ENCODE assay signal across 9 mouse cellular contexts in the genomic region with DNA sequence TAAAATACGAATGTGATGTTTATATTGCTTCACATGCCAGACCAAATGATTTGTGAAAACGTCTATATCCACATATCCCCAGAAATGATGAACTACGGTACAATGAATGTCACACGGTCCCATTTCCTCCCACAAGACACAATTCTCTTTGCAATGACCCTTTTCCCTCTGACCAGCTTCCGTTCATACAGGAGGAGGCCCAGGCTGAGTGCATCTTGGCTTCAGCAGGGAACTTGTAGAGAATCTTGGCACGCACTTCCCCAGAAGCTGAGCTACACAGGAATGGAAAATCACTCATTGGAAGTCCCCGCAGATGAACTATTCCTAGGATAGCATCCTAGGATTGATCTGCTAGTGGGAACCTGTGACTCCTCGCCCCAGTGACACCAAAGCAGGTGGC.
A peak's percentile ranks its signal among the peaks of the same experiment; 100 is the strongest.
DNase-seq lines count a peak whose midpoint lies in the region; ATAC-seq and TF ChIP-seq lines count a peak whose summit lies in the region.
"Had no signal": no experiment of that assay in that cellular context is flagged by ENCODE, and none has a peak within 500 bp of the region (broad histone marks: within the 10 kb centered on the region; RNA-seq: fewer than 3 reads in every experiment).

No protein-coding gene starts in this region.

- no peak for ATAC-seq in heart, embryonic 11.5 days (replicated peaks; ENCODE audit: insufficient number of reproducible peaks, low FRiP score, low TSS enrichment)
- ATAC-seq in kidney, postnatal 0 days (replicated peaks; ENCODE audit: low FRiP score, low read depth): no peak
- ATAC-seq in liver, embryonic 11.5 days (replicated peaks; ENCODE audit: low FRiP score): no peak
- ATAC-seq: midbrain, embryonic 16.5 days had no signal

- no peaks in the 10 kb centered on the region for H3K9me3 ChIP-seq in heart, embryonic 11.5 days (replicated peaks; ENCODE audit: control insufficient read depth, low read length)
- no peaks in the 10 kb centered on the region for H3K9me3 ChIP-seq in kidney, postnatal 0 days (replicated peaks; ENCODE audit: low read length)
- no peaks in the 10 kb centered on the region for H3K9me3 ChIP-seq in liver, embryonic 11.5 days (ENCODE audit: control insufficient read depth, low read length)

- no peak overlapping the region for H3K4me3 ChIP-seq in heart, embryonic 11.5 days (ENCODE audit: low read depth, low read length)
- no peak overlapping the region for H3K4me3 ChIP-seq in gastrocnemius, adult 2 months
- H3K4me3 ChIP-seq in kidney, postnatal 0 days (replicated peaks; ENCODE audit: low read depth, low read length): no peak overlapping the region
- no peak overlapping the region for H3K4me3 ChIP-seq in liver, embryonic 11.5 days (ENCODE audit: low read depth, low read length)

- H3K4me2 ChIP-seq in heart, embryonic 11.5 days: no peak overlapping the region
- no peak overlapping the region for H3K4me2 ChIP-seq in kidney, postnatal 0 days (ENCODE audit: low read length)
- no peak overlapping the region for H3K4me2 ChIP-seq in liver, embryonic 11.5 days

- no peak overlapping the region for H3K27ac ChIP-seq in heart, embryonic 11.5 days (ENCODE audit: low read depth, low read length)
- peak overlapping the region; percentile 63 for H3K27ac ChIP-seq in gastrocnemius, adult 2 months
- 0 out of 2 replicates have a peak overlapping the region, but pooled peaks have one; percentile 14 for H3K27ac ChIP-seq in kidney, postnatal 0 days
- H3K27ac ChIP-seq in liver, embryonic 11.5 days (ENCODE audit: low read depth, low read length): no peak overlapping the region

- intact Hi-C loops in gastrocnemius, adult 2 months (cut with DNase I): no loop called here

- H3K9ac ChIP-seq in heart, embryonic 11.5 days (ENCODE audit: low read depth, low read length): no peak overlapping the region
- H3K9ac ChIP-seq in kidney, postnatal 0 days (ENCODE audit: low read depth, low read length): no peak overlapping the region
- H3K9ac ChIP-seq in liver, embryonic 11.5 days (ENCODE audit: low read depth, low read length): no peak overlapping the region

- no peaks in the 10 kb centered on the region for H3K36me3 ChIP-seq in heart, embryonic 11.5 days (ENCODE audit: control insufficient read depth, insufficient read depth, low read length)
- no peaks in the 10 kb centered on the region for H3K36me3 ChIP-seq in kidney, postnatal 0 days (ENCODE audit: insufficient read depth, low read length)
- H3K36me3 ChIP-seq in liver, embryonic 11.5 days (ENCODE audit: control insufficient read depth, insufficient read depth, low read length): no peaks in the 10 kb centered on the region; the same call in 1 of the 2 replicates

- TF ChIP-seq CTCF in gastrocnemius, adult 2 months (IDR thresholded peaks at IDR 0.05): no peak
- TF ChIP-seq CTCF in kidney, postnatal 0 days (IDR thresholded peaks at IDR 0.05; ENCODE audit: low read depth): no peak

- no peaks in the 10 kb centered on the region; the same call in 1 of the 2 replicates for H3K4me1 ChIP-seq in heart, embryonic 11.5 days (ENCODE audit: control insufficient read depth, insufficient read depth, low read length)
- H3K4me1 ChIP-seq in kidney, postnatal 0 days (replicated peaks; ENCODE audit: insufficient read depth, low read length): peaks cover 2% of the 10 kb centered on the region; the same call in 1 of the 2 replicates
- H3K4me1 ChIP-seq in liver, embryonic 11.5 days (replicated peaks; ENCODE audit: control insufficient read depth, insufficient read depth, low read length): no peaks in the 10 kb centered on the region

- peak; percentile 62 to 83 for DNase-seq in heart, adult 18-20 months
- DNase-seq in adrenal gland, postnatal 14 days: peak; percentile 31
- peak; percentile 52 for DNase-seq in gastrocnemius, adult 2 months
- DNase-seq in kidney, postnatal 0 days (ENCODE audit: low spot score): peak; percentile 93
- no peak for DNase-seq in spleen, adult 18-20 months
- DNase-seq in testis, postnatal 10 days (ENCODE audit: low spot score): no peak
- no peak for DNase-seq in liver, embryonic 11.5 days (ENCODE audit: low spot score)

- WGBS in heart, embryonic 11.5 days (ENCODE audit: insufficient replicate concordance): 86% methylated on average over 8 of the region's 8 CpGs
- 45% methylated on average over 8 of the region's 8 CpGs for WGBS in kidney, postnatal 0 days
- 83% methylated on average over 8 of the region's 8 CpGs for WGBS in liver, embryonic 11.5 days

- no peaks in the 10 kb centered on the region for H3K27me3 ChIP-seq in heart, embryonic 11.5 days (ENCODE audit: control insufficient read depth, insufficient read depth, low read length)
- no peaks in the 10 kb centered on the region for H3K27me3 ChIP-seq in kidney, postnatal 0 days (ENCODE audit: insufficient read depth, low read length)
- H3K27me3 ChIP-seq in liver, embryonic 11.5 days (replicated peaks; ENCODE audit: control insufficient read depth, insufficient read depth, low read length): no peaks in the 10 kb centered on the region

Comparison
In these comparisons a context has a peak if more than half of its experiments do, and no peak if none do; other contexts are left out.
1. DNase-seq: peak in heart, adult 18-20 months (2 of 2), adrenal gland, postnatal 14 days (single experiment), gastrocnemius, adult 2 months (single experiment) and kidney, postnatal 0 days (single experiment); none in spleen, adult 18-20 months (0 of 2), testis, postnatal 10 days (single experiment) and liver, embryonic 11.5 days (single experiment).
2. H3K27ac ChIP-seq: peak in gastrocnemius, adult 2 months (single experiment) and kidney, postnatal 0 days (single experiment); none in heart, embryonic 11.5 days (single experiment) and liver, embryonic 11.5 days (single experiment).